Mouse (Mus musculus): Measurements from ENCODE around the gene Sbf2. TPM values are rescaled to one million over a fixed set of nuclear protein-coding genes. Genes with fewer than 3 reads are reported as not detected.
A peak's percentile ranks its signal among the peaks of the same experiment; 100 is the strongest.

Gene Sbf2
- 24.7 and 26.6 TPM in 2 replicates for polyA plus RNA-seq (2015; fragmentation: Nextera tagmentation; extraction: Ambion mirVana)

DNA sequence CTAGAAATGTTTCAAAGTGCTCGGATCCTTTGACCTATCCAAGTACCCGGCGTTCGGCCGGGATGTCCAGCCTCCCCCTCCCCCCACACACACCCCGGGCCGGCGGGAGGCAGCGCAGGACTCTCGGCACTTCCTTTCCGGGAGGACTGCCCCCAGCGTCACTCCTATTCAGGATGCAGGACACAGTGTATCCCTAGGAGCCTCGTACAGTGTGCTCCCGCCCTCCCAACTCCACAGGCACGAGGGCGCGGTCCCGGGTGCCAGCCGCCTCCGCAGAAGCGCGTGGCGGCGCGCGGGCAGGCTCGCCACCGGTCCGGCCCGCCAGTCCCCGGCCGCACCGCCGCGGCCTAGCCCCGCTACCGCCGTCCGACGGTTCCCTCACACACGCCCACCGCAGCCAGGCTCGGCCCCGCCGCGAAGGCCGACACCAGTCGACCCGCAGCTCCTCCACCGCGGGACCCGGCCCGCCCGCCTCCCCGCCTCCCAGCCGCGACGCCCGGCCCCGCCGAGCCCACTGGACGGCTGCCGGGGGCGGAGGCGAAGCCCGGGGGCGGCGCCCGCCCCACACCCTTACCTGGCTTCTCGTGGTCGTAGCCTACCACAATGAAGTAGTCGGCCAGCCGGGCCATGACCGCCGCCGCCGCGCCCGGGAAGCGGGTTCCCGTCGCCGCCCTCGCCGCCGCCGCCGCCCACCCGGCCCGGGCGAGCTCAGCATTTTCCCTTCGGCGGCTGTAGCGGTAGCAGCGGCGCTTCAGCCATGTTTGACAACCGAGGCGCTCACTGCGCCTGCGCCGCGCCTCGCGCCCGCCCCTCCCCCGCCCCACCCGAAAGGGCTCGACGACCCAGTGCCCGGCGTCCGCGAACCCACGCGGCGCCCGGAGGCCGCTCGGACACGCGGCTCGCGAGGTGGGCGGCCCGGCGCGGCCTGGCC, at the start of gene Sbf2:
Gene Sbf2 (minus strand): TSS at position 790 of the 931 bp plus-strand sequence.
- no peaks in the 10 kb centered on the region for H3K9me3 ChIP-seq (ENCODE audit: control insufficient read depth, low read length)
- ATAC-seq = peak; percentile 91
- under 1% methylated on average over 105 of the region's 127 CpGs for WGBS

DNA sequence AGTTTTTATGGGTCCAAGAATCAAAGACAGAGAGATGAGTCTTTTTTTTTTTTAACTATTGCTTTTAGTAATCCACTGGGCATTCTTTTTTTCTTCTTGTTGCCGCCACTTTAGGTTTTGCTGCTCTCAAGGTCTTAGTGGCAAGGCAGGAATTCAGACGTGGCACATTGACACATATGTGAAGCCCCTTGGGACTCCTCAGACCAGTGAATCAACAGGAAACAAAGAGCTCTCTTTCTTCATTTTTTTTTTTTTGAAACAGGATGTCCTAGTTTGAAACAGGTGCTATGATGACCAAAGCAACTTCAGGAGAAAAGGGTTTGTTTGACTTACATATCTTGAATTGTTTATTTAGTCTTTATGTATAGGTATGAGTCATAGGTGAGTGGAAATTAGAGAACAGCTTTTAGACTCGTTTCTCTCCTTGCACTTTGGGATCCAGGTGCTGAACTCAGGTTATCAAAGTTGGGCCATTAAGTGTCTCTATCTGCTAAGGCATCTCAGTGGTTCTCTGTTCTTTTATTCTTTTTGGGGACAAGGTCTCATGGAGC, 43.7 kb upstream of the Sbf2 start:
- 0 out of 2 replicates have a peak overlapping the region, but pooled peaks have one; percentile 50 for H3K27ac ChIP-seq (ENCODE audit: low read length)

More for the DNA sequence above, at the start of gene Sbf2:
- H3K9ac ChIP-seq (ENCODE audit: low read depth, low read length) = peak within 1 kb of the TSS; percentile 95
- H3K27me3 ChIP-seq (replicated peaks; ENCODE audit: control insufficient read depth, insufficient read depth, low read length) = no peaks in the 10 kb centered on the region
- H3K36me3 ChIP-seq (ENCODE audit: control insufficient read depth, insufficient read depth, low read length) = no peaks in the 10 kb centered on the region
- H3K4me1 ChIP-seq (ENCODE audit: control insufficient read depth, insufficient read depth, low read length) = peaks cover 27% of the 10 kb centered on the region
- peak within 1 kb of the TSS; percentile 79 for H3K4me2 ChIP-seq (ENCODE audit: low read depth, low read length)
- peak within 1 kb of the TSS; percentile 91 for H3K4me3 ChIP-seq (ENCODE audit: low read length)
- peak within 1 kb of the TSS; percentile 100 for H3K27ac ChIP-seq (ENCODE audit: low read length)

DNA sequence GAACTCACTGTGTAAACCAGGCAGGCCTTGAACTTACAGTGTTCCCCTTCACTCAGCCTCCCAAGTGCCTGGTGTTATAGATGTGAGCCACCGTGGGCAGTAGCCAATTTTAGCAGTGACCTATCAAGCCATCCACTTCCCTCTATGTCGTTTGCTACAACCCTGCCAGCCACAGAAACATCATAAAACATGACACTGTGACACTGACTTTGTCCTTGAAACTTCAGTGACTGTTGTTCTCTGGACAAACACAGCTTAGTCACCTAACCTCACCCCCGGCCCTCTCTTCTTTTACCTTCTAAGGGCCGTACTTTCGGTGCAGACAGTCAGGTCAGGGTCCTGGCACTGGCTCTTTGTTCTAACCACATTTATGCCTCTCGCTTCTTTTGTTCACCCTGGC, 41.2 kb upstream of the Sbf2 start:
- ATAC-seq = no peak; the same call in 1 of the 2 replicates
- WGBS = 49% methylated on average over 6 of the region's 6 CpGs
- H3K36me3 ChIP-seq (ENCODE audit: control insufficient read depth, insufficient read depth, low read length) = no peaks in the 10 kb centered on the region
- H3K27me3 ChIP-seq (replicated peaks; ENCODE audit: control insufficient read depth, insufficient read depth, low read length) = no peaks in the 10 kb centered on the region
- H3K27ac ChIP-seq (ENCODE audit: low read length) = no peak overlapping the region
- no peak overlapping the region for H3K4me3 ChIP-seq (ENCODE audit: low read length)
- no peaks in the 10 kb centered on the region for H3K9me3 ChIP-seq (ENCODE audit: control insufficient read depth, low read length)
- H3K9ac ChIP-seq (ENCODE audit: low read depth, low read length) = no peak overlapping the region
- no peak overlapping the region for H3K4me2 ChIP-seq (ENCODE audit: low read depth, low read length)
- H3K4me1 ChIP-seq (ENCODE audit: control insufficient read depth, insufficient read depth, low read length) = peaks cover 3% of the 10 kb centered on the region; the same call in 1 of the 2 replicates

More for the DNA sequence above, 43.7 kb upstream of the Sbf2 start:
- 47% methylated on average over 3 of the region's 3 CpGs for WGBS
- Histone ChIP-seq H3K4me1 (ENCODE audit: control insufficient read depth, insufficient read depth, low read length) (peaks cover 3% of the 10 kb centered on the region; the same call in 1 of the 2 replicates), H3K27me3 (replicated peaks; ENCODE audit: control insufficient read depth, insufficient read depth, low read length) (no peaks in the 10 kb centered on the region), H3K4me3 (ENCODE audit: low read length) (no peak overlapping the region), H3K4me2 (ENCODE audit: low read depth, low read length) (no peak overlapping the region), H3K36me3 (ENCODE audit: control insufficient read depth, insufficient read depth, low read length) (no peaks in the 10 kb centered on the region), H3K9me3 (ENCODE audit: control insufficient read depth, low read length) (0 out of 2 replicates have a peak, but pooled peaks cover 3% of the 10 kb centered on the region), H3K9ac (ENCODE audit: low read depth, low read length) (no peak overlapping the region)
- peak; percentile 79 for ATAC-seq

DNA sequence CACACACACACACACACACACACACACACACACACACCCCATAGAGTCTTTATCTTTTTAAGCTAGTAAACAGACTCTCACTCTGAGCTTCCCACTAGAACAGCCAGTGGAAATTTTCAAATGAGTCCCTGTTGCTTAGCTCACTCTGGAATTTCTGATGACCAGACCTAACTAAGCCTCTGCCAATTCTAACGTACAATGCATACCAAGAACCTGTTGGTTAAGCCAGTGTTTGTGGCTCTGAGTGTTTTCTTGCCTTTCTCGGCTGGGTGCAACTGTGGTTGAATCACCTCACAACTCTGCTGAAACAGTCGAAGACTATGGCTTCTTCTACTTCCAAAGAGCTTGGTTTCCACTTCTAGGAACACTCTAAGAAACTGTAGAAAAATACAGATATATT, 40.5 kb upstream of the Sbf2 start:
- Histone ChIP-seq H3K4me1 (ENCODE audit: control insufficient read depth, insufficient read depth, low read length) (peaks cover 3% of the 10 kb centered on the region; the same call in 1 of the 2 replicates), H3K4me3 (ENCODE audit: low read length) (no peak overlapping the region), H3K27me3 (replicated peaks; ENCODE audit: control insufficient read depth, insufficient read depth, low read length) (no peaks in the 10 kb centered on the region), H3K9ac (ENCODE audit: low read depth, low read length) (no peak overlapping the region), H3K9me3 (ENCODE audit: control insufficient read depth, low read length) (no peaks in the 10 kb centered on the region), H3K4me2 (ENCODE audit: low read depth, low read length) (no peak overlapping the region), H3K27ac (ENCODE audit: low read length) (no peak overlapping the region), H3K36me3 (ENCODE audit: control insufficient read depth, insufficient read depth, low read length) (no peaks in the 10 kb centered on the region)
- WGBS = 76% methylated on average over 3 of the region's 3 CpGs
- ATAC-seq = no peak

DNA sequence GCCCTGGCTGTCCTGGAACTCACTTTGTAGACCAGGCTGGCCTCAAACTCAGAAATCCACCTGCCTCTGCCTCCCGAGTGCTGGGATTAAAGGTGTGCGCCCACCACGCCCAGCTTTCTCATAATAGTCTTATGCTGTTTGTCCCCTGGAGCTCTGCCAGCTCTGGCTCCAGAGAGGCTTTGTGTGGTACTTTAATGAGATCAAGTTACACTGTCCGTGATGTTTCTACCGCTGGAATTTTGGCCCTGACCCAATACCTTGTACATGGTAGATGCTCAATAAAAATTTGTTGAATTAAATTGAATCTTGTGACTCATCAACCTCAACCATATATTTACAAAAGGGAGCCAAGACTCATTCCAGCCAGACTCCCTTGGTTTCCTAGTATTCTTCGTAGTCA, 36.4 kb upstream of the Sbf2 start:
- 65% methylated on average over 6 of the region's 6 CpGs for WGBS
- Histone ChIP-seq H3K9ac (ENCODE audit: low read depth, low read length) (no peak overlapping the region), H3K9me3 (ENCODE audit: control insufficient read depth, low read length) (peaks cover 5% of the 10 kb centered on the region), H3K27ac (ENCODE audit: low read length) (no peak overlapping the region), H3K4me3 (ENCODE audit: low read length) (no peak overlapping the region), H3K36me3 (ENCODE audit: control insufficient read depth, insufficient read depth, low read length) (no peaks in the 10 kb centered on the region; the same call in 1 of the 2 replicates), H3K4me1 (ENCODE audit: control insufficient read depth, insufficient read depth, low read length) (peaks cover 14% of the 10 kb centered on the region; the same call in 1 of the 2 replicates), H3K27me3 (replicated peaks; ENCODE audit: control insufficient read depth, insufficient read depth, low read length) (no peaks in the 10 kb centered on the region), H3K4me2 (ENCODE audit: low read depth, low read length) (no peak overlapping the region)
- no peak for ATAC-seq

DNA sequence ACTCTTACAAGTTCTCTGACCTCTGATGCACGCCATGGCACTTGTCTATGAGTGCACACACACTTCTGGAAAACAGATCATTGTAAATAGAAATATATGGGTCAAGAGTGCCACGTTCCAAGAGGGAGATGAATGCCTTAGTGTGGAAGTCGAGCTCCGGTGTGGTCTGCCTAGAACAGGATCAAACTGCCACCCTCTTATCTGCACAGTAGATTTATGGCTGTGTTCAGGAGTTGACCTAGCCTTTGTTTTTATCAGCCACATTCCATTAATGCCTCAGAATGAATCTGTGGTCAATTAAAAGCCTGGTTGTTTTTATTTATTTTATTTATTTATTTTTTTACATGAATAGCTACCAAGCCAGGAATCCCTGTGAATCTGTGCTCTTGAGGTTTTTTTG, 35.8 kb upstream of the Sbf2 start:
- no peak overlapping the region for H3K4me3 ChIP-seq (ENCODE audit: low read length)
- no peaks in the 10 kb centered on the region; the same call in 1 of the 2 replicates for H3K36me3 ChIP-seq (ENCODE audit: control insufficient read depth, insufficient read depth, low read length)
- H3K4me2 ChIP-seq (ENCODE audit: low read depth, low read length) = no peak overlapping the region
- no peaks in the 10 kb centered on the region for H3K27me3 ChIP-seq (replicated peaks; ENCODE audit: control insufficient read depth, insufficient read depth, low read length)
- 0 out of 2 replicates have a peak overlapping the region, but pooled peaks have one; percentile 7 for H3K27ac ChIP-seq (ENCODE audit: low read length)
- no peak overlapping the region for H3K9ac ChIP-seq (ENCODE audit: low read depth, low read length)
- peak; percentile 34; the same call in 1 of the 2 replicates for ATAC-seq
- 23% methylated on average over 4 of the region's 4 CpGs for WGBS
- peaks cover 14% of the 10 kb centered on the region; the same call in 1 of the 2 replicates for H3K4me1 ChIP-seq (ENCODE audit: control insufficient read depth, insufficient read depth, low read length)
- H3K9me3 ChIP-seq (ENCODE audit: control insufficient read depth, low read length) = peaks cover 5% of the 10 kb centered on the region

DNA sequence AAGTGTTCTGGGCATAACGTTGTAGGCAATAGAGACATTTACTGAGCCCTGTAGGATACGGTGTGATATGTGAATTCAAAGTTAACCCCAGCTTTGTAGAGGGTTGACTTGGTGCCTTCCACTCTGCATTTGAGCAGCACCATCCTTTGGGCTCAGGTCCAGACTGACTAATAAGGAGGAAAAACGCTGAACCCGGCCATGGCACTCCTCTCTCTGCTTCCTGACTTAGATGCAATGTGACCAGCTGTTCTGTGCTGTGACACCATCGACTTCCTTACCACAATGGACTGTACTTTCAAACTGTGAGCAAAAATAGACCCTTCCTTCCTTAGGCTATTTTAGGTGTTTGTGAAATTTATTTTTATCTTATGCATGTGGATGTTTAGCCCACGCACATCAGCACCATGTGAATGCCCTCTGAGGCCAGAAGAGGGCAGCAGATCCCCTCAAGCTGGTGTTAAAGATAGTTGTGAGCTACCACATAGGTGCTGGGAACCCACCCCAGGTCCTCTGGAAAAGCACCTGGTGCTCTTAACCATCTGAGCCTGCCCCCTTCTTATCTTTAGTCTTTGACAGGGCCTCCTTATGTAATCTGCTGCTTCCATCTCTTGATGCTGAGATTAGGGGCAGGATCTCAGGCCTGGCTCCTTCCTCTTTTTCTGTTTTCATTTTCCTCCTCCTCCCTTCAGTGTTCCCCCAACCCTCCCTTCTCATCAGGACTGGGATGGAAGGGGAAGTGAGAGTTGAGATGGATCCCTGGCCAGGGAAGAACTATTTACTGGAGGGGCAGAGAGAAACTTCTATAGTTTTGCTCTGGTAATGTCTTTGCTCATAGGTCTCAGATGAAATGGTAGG, 34.6 kb upstream of the Sbf2 start:
- Histone ChIP-seq H3K4me1 (ENCODE audit: control insufficient read depth, insufficient read depth, low read length) (peaks cover 16% of the 10 kb centered on the region; the same call in 1 of the 2 replicates), H3K4me3 (ENCODE audit: low read length) (no peak overlapping the region), H3K9me3 (ENCODE audit: control insufficient read depth, low read length) (peaks cover 5% of the 10 kb centered on the region), H3K27ac (ENCODE audit: low read length) (peak overlapping the region; percentile 93), H3K36me3 (ENCODE audit: control insufficient read depth, insufficient read depth, low read length) (no peaks in the 10 kb centered on the region; the same call in 1 of the 2 replicates), H3K9ac (ENCODE audit: low read depth, low read length) (0 out of 2 replicates have a peak overlapping the region, but pooled peaks have one; percentile 61), H3K27me3 (replicated peaks; ENCODE audit: control insufficient read depth, insufficient read depth, low read length) (no peaks in the 10 kb centered on the region), H3K4me2 (ENCODE audit: low read depth, low read length) (0 out of 2 replicates have a peak overlapping the region, but pooled peaks have one; percentile 44)
- WGBS = 79% methylated on average over 6 of the region's 6 CpGs
- no peak; the same call in 1 of the 2 replicates for ATAC-seq

DNA sequence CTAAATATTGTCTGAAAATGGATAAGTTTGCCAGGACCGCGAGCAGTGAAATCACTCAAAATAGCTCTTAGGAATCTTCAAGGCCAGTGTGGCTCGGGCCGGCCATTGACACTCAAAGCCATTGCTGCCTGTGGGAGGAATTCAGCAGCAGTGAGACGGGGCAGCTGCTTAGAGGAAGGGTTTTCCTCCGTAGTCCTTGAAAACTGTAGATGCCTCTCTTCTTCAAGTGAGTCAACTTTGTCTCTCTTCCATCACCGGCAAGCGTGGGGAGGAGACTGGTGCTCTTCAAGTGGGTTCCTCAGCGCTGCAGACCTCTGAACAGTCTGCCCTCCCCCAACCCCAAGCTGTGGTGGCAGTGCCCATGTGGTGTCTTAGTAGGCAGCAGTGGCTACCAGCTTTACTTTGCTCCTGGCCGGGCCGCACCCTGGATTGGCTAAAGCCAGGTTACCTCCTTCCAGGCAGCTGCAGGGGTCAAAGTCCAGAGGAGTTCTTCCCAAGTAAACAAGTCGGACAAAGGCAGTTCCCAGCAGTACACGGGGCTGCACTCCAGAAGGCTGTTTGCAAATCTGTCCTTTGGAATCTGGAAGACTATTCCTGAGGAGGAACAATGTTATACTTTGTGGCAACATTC, 33.8 kb upstream of the Sbf2 start:
- Histone ChIP-seq H3K4me1 (ENCODE audit: control insufficient read depth, insufficient read depth, low read length) (peaks cover 16% of the 10 kb centered on the region; the same call in 1 of the 2 replicates), H3K9ac (ENCODE audit: low read depth, low read length) (peak overlapping the region; percentile 61), H3K4me3 (ENCODE audit: low read length) (peak overlapping the region; percentile 41), H3K9me3 (ENCODE audit: control insufficient read depth, low read length) (peaks cover 5% of the 10 kb centered on the region), H3K4me2 (ENCODE audit: low read depth, low read length) (peak overlapping the region; percentile 44), H3K27me3 (replicated peaks; ENCODE audit: control insufficient read depth, insufficient read depth, low read length) (no peaks in the 10 kb centered on the region), H3K27ac (ENCODE audit: low read length) (peak overlapping the region; percentile 93), H3K36me3 (ENCODE audit: control insufficient read depth, insufficient read depth, low read length) (no peaks in the 10 kb centered on the region; the same call in 1 of the 2 replicates)
- ATAC-seq = peak; percentile 86
- 40% methylated on average over 13 of the region's 13 CpGs for WGBS
